Mouse (Mus musculus) Patski (cell line): ENCODE measurements at regions not wholly inside any gene's neighbourhood (a gene's known extent, or its start where the extent isn't known, plus 50 kb on each side); places are given as distances from the start of the nearest gene placed in this dataset.

Source experiments
- ATAC-seq: fragments of 100-300 bp; one replicate; pipeline ENCODE4 v1.8.0; 2021
- CTCF ChIA-PET: fragments of 350-600 bp; sonication (Branson Sonifier 250); formaldehyde crosslinking; loops from one replicate; lab custom pipeline; 2022; ENCODE audit warnings: inconsistent platforms; lab: Charles Lee
- POLR2A ChIA-PET: fragments of 350-600 bp; sonication (Branson Sonifier 250); formaldehyde crosslinking; loops from one replicate; lab custom pipeline; 2022; ENCODE audit warnings: antibody characterized with exemption, inconsistent platforms; lab: Charles Lee
- DNase-seq: peaks from one replicate; pipeline ENCODE4 v3.0.0-alpha.2; 2011; ENCODE audit warnings: low read depth, low spot score
- H3K27me3 ChIP-seq: fragments of 371-371 bp; one replicate; pipeline ENCODE4 v1.5.1; 2021
- CTCF ChIP-seq: fragments of 100-300 bp; IDR thresholded peaks from one replicate; pipeline ENCODE4 v1.5.1; 2021
- in situ Hi-C: fragments of 300-500 bp; cut with MboI; formaldehyde crosslinking; loops from 3 replicates; pipeline ENCODE4 v1.11.1; 2018; ENCODE audit warnings: low pct_unique_long_range_greater_than_20kb, mixed read lengths

DNA sequence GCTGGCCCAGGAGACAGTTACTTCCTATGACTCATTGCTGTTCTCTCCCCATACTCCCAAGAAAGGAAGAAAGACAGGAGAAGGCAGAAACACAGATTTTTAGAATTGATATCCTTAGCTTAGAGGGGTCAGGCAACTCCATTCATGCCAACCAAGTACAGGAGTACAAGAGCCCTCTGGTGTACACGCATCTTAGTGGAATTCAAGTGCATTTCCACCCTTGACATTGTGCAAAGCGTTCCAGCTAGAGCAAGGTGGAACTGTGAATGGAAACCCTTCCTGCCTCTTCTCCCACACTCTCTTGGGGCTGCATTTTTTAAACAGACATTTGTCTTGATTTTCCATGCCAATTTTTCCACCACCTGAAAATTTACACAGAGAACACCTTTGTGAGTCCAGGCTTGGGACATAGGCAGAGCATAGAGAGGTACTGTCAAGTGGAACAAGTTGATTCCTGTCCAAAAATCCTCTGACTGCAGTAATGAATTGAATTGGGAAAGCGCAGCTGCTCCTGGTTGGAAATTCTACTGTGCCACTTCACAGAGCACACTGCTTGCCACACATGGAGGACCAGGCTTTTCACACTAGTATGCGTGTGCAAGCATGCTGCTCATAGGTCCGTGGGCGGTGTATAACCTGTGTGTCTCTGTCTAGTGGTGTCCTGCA, 110.4 kb downstream of the Setd4 start:
- CTCF ChIA-PET, result interaction anchor here (1.2 kb wide), 1 partner anchor 9 kb away, joined by 3 read pairs; no protein-coding TSS in a partner anchor
- no peaks in the 10 kb centered on the region for H3K27me3 ChIP-seq
- ATAC-seq, result no peak
- in situ Hi-C loops, result no loop called here
- TF ChIP-seq CTCF, result no peak
- POLR2A ChIA-PET, result no interaction called here
- no peak for DNase-seq

DNA sequence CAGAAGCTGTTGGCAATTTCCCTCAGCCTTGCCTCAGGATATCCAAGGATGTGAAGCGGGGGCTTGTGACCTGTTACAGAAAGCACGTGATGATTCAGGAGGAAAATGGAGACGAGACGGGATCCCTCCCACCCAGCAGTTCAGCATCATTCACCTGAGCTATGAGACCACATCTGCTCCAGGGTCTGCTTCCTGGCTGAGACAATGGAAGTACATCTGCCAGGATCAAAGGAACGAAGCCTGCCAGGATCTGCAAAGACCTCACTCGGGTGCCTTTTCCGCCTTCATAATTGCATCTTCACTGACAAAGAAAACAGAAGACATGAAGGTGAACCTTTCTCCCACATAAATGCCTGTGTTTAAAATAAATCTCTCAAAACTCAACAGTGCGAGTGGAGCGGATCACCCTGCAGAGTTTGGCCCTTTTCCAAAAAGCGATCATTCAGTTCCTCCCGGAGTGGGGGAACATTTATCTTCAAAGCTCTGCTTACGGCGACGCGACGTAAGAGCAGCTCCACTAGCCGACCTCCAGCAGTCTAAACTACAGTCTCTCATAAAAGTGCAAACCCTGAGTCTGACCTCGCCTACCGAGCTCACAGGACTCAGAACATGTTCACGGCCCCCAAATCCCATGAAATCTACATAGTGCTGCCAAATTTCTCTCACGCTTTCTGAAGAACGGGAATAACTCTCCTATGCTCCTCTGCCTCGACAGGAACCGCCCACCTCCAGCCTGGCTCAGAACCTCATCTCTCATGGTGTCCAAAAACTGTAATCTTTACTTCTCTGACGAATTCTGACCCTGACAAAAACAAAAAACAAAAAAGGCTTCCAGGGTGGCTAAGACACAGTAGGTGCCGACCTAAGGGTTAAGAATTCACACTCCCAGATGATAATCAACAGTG, 117.0 kb downstream of the Setd4 start:
- TF ChIP-seq CTCF, result no peak
- H3K27me3 ChIP-seq, result peaks cover 6% of the 10 kb centered on the region
- CTCF ChIA-PET, result no interaction called here
- no peak for ATAC-seq
- no peak for DNase-seq
- POLR2A ChIA-PET, result no interaction called here
- in situ Hi-C loops, result no loop called here

DNA sequence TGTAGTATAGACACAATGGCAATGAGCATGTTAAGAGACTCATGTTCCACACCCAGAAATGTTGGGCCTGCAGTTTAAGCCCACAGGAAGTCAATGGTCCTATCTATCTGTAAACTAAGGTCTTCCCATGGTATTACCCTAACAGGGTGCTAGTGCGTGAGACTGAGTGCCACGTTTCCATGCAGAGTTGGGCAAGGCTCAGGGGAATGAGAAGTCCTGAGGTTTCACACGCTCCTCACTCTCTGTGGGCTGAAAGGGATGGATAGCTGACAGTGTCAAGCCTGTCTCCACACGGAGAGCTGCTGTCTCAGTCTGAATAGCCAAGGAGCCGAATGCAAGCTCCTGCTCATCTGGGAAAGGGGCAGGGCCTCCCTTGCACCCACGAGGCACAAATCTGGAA, 133.9 kb downstream of the Setd4 start:
- no peak for TF ChIP-seq CTCF
- H3K27me3 ChIP-seq, result no peaks in the 10 kb centered on the region
- DNase-seq (no peak), ATAC-seq (no peak)
- in situ Hi-C loops, result no loop called here
- CTCF ChIA-PET, result no interaction called here
- POLR2A ChIA-PET, result no interaction called here

DNA sequence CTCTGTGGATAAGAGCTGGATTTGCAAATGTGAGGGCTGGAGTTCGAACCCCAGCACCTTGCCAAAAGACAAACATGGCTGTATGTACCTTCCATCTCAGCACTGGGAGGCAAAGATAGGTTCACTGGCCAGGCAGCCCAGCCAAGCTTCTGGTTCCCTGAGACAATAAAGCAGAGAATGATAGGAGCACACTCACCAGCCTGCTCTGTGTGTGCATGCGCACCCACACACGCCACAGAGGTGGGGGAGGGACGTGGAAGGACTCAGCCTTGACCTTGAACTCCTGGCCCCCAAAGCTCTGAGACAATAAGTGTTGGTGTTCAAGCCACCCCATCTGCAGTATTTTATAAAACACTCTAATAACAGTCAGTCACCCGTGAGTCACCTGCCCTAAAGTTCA, 138.1 kb downstream of the Setd4 start:
- in situ Hi-C loops, result no loop called here
- no peak for TF ChIP-seq CTCF
- CTCF ChIA-PET, result interaction anchor here (1.9 kb wide), 1 partner anchor 12 kb away, joined by 5 read pairs; no protein-coding TSS in a partner anchor
- H3K27me3 ChIP-seq, result no peaks in the 10 kb centered on the region
- ATAC-seq (no peak), DNase-seq (no peak)
- POLR2A ChIA-PET, result no interaction called here

DNA sequence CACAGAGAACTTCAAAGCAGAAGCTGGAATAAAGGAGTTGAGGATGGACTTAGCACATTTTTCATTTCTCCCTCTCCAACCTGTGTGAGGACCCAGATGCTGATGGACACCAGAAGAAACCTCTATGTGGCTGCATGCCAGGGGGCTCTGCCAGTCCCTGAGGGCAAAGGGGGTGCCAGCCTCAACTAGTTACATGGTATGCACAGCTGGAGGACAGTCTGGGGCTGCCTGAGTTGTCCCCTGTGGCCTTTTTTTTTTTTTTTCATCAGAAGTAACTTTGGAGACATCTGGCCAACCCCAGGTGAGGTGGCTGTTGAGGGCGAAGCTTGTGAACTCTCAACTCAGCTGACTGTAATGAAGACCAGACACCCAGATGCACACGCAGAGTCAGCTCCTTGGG, 139.0 kb downstream of the Setd4 start:
- ChIA-PET CTCF (interaction anchor here (1.9 kb wide), 1 partner anchor 11 kb away, joined by 5 read pairs; no protein-coding TSS in a partner anchor), POLR2A (interaction anchor here (0.7 kb wide), 1 partner anchor 762 kb away, joined by 3 read pairs; no protein-coding TSS in a partner anchor)
- no peaks in the 10 kb centered on the region for H3K27me3 ChIP-seq
- in situ Hi-C loops, result no loop called here
- DNase-seq, result no peak
- TF ChIP-seq CTCF, result no peak
- ATAC-seq, result no peak

DNA sequence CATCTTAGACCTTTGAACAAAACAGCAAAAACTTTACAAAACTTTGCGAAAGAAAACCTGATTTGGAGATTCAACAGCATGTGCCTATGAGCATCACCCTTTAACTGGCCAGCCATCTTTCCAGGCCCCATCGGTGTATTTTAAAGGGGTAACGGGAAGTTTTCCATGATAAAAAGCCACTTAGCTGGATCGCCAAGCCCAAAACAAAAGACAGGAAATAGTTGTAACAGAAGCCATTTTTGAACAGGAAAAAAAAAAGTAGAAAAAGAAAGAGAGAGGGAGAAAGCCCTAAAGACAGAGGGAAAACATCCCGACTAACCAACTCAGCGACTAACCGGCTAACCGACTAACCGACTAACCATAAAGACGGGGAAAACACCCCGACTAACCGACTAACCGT, 140.5 kb downstream of the Setd4 start:
- no peak for TF ChIP-seq CTCF
- CTCF ChIA-PET, result no interaction called here

DNA sequence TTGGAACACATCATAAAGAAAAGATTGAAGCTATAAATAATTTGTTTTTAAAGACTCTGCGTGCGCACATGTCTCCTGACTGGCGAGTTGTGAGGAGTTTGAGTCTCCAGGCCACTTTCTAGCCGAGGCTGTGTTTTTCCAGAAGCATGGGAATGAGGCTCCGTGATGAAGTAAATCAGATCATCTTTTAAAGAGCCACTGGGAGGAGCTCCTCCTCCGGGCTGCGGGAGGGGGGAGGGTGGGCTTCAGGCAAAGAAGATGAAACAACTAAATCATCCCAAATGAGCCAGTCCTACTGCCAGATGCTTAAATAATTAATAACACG, 141.6 kb downstream of the Setd4 start:
- ATAC-seq (no peak), DNase-seq (no peak)
- no peak for TF ChIP-seq CTCF
- ChIA-PET CTCF (no interaction called here), POLR2A (no interaction called here)
- no peaks in the 10 kb centered on the region for H3K27me3 ChIP-seq
- in situ Hi-C loops, result no loop called here

More for the DNA sequence above, 140.5 kb downstream of the Setd4 start:
- POLR2A ChIA-PET, result no interaction called here
- ATAC-seq (no peak), DNase-seq (no peak)
- H3K27me3 ChIP-seq, result no peaks in the 10 kb centered on the region
- in situ Hi-C loops, result no loop called here

DNA sequence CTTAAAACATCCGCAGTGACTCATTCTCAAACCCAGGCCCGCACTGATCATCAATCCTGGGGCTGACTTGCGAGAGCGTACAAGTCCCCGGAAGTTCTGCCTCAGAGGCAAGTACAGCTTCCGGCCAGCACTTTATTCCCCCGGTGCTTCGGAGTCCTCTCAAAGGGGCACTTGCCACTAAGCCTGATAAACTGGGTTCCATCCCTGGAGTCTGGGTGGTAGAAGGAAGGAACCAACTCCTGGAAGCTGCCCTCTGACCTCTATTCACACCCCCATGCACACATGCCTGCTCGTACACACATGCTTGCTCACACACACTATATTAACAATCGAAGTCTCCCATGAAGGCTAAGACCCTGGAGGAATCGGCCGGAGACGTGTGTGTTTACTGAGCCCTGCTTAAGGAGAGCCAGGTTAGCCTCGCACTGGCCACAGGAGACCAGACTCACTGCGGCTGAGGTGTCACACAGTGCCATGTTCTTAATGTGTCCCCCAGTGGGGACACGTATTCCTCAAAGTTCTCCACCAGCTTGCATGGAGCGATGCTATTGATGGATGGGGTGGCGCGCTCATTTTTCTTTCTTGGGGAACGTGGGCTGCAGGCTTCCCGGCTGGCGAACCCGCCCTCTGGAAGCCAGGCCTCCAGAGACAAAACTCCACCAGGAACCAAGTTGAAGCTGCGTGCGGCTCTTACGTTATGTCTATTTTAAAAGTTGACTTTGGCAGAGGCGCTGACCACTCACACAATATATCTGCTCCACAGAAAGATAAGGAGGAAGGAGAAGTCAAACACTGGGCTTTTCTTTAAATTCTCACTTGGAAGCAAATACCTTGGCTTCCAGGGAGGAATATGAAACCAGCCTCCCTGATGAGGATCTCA, 142.2 kb downstream of the Setd4 start:
- DNase-seq (no peak), ATAC-seq (no peak)
- ChIA-PET POLR2A (no interaction called here), CTCF (no interaction called here)
- TF ChIP-seq CTCF, result no peak
- H3K27me3 ChIP-seq, result no peaks in the 10 kb centered on the region
- in situ Hi-C loops, result no loop called here

DNA sequence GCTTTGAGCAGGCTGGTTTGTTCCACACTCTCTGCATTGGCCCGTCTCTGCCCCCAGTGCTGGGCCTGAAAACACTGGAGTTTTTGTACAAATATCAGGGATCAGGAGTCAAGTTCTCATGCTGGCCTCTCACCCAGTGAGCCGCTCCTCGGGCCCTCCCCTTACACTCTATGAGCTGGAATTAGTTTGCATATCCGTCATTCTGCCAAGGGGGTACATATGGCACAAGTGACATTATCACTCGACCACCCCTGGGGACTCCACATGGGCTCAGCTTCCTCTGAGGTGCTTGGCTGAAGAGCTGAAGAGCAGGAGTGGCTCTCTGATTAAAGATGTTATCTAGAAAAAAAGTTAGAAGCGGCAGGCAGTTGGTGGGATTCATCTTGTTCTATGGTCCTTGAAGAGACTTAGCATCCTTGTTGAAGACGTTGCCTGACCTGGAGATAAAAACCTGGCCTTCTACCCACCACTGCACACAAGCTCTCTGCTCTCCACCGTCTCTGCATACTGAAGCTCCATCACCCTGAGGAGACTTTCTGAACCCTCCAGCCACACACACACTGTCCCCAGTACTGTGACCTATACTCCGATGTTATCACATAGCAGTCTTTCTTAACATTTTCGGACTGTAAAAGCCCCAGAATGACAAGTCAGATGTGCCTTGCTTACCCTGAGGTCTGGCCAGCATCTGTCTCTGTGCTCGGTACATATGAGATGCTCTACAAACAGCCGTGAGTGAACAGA, 144.2 kb downstream of the Setd4 start:
- POLR2A ChIA-PET, result no interaction called here
- DNase-seq (no peak), ATAC-seq (no peak)
- CTCF ChIA-PET, result no interaction called here
- no peaks in the 10 kb centered on the region for H3K27me3 ChIP-seq
- in situ Hi-C loops, result loop anchor here (10.0 kb wide), 2 partner anchors 445 to 915 kb away; no protein-coding TSS in a partner anchor
- no peak for TF ChIP-seq CTCF
